Mouse (Mus musculus) testis, adult 2 months (tissue): Measurements from ENCODE around the gene Sdk2.

Source experiments
- CTCF ChIP-seq: fragments of 200-500 bp; IDR thresholded peaks from 2 replicates; pipeline ENCODE4 v1.5.1; 2012; ENCODE audit warnings: low read depth, mild to moderate bottlenecking, inconsistent platforms, low read length, moderate library complexity; ENCODE audit not compliant: control insufficient read depth, insufficient read depth, insufficient replicate concordance
- POLR2A ChIP-seq: fragments of 200-500 bp; IDR thresholded peaks from 2 replicates; pipeline ENCODE4 v1.6.1; 2012; ENCODE audit warnings: low read depth, mild to moderate bottlenecking, inconsistent platforms, low read length, moderate library complexity; ENCODE audit not compliant: control insufficient read depth

DNA sequence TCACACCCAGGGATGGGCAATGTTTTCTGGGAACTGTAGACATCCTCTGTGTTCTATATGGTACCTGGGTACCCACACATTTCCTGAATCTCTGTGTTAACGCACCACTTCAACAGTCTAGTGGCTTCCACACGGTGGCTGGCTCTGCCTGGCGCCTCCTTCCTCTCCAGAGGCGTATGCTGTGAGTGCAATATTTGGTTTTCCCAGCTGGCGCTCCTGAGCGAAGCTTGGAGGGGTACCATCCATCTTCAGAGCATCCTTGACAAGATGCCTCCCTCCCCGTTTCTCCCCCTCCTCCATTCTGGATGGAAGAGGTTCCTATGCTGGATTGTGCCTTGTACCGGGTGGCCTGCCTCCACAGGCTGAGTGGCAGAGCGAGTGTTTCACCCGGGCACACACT lies 246.8 kb downstream of the Sdk2 start:
- no peak for TF ChIP-seq CTCF
- TF ChIP-seq POLR2A: no peak
